Mouse (Mus musculus): ENCODE results near the gene Smc4. TPM values are rescaled to one million over a fixed set of nuclear protein-coding genes. Genes with fewer than 3 reads are reported as not detected.
"Not testable (repeated sequence)": the region's sequence is repeated elsewhere in the genome, so short reads cannot be mapped to it uniquely, and the experiment has no call there.

Gene Smc4
- polyA plus RNA-seq, 1 experiment = 284 TPM

DNA sequence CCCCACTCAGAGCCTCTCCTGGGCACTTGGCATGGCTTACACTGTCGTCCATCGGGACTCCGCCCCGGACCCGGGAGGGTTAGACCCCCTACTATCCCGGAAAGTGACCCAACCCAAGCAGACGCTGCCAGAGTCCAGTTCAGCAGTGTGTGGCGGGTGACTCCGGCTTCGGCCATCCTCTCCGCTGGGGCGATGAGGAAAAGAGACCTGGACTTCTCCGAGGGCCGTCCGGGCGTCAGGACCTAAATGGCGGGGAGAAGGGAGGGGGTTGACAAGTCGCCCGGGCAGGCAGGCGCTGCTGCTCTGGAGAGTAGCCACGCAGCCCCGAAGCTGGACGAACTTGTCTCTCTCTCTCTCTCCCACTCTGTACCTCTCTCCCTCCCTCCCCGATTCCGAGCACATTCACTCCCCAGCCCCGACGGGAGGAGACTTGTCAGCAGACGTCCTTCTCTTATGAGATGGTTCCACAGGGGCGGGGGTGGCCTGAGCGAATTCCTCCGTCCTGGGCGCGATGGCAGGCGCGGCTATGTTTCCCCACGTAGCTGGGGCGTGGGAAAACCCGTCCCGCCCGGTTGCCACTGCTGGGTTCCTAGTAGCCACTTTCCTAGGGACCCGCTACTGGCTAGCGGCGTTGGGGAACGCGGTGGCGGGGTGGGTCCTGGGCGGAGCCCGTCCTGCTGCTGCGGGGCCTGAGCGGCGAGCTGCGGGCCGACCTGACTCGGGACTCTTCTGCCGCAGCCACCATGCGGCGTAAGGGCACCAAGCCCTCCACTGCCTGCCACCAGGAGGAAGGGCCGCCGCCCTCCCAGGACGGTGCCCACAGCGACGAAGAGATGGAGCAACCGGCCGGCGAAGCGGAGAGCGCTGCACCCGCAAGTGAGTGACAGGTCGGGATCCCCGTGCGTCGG lies 1.1 kb downstream of the Smc4 start:
- peaks cover 15% of the 10 kb centered on the region for H3K36me3 ChIP-seq (ENCODE audit: control insufficient read depth, insufficient read depth, low read length, poor library complexity, severe bottlenecking)
- peak overlapping the region; percentile 72 for H3K27ac ChIP-seq (ENCODE audit: insufficient read depth, low read length)
- H3K4me1 ChIP-seq (ENCODE audit: control insufficient read depth, insufficient read depth, low read length) = peaks cover 1% of the 10 kb centered on the region
- TF ChIP-seq EP300 (IDR thresholded peaks at IDR 0.05; ENCODE audit: insufficient read depth, low read depth, low read length) (no peak), POLR2A (IDR thresholded peaks at IDR 0.05; ENCODE audit: insufficient read depth, low read length) (no peak), CTCF (IDR thresholded peaks at IDR 0.05; ENCODE audit: low read depth, low read length) (no peak)
- no peaks in the 10 kb centered on the region for H3K27me3 ChIP-seq (ENCODE audit: control insufficient read depth, insufficient read depth, low read length, poor library complexity, severe bottlenecking)
- H3K9ac ChIP-seq (ENCODE audit: low read depth, poor library complexity, severe bottlenecking) = peak overlapping the region; percentile 97
- no peaks in the 10 kb centered on the region for H3K9me3 ChIP-seq (replicated peaks; ENCODE audit: control insufficient read depth, insufficient read depth, low read length, poor library complexity, severe bottlenecking)
- peak overlapping the region; percentile 99 for H3K4me3 ChIP-seq (ENCODE audit: low read depth, low read length)

- TF ChIP-seq CTCF (IDR thresholded peaks at IDR 0.05; ENCODE audit: low read depth, low read length) (no peak), EP300 (IDR thresholded peaks at IDR 0.05; ENCODE audit: insufficient read depth, low read depth, low read length) (no peak), POLR2A (IDR thresholded peaks at IDR 0.05; ENCODE audit: insufficient read depth, low read length) (no peak)
- peak overlapping the region; percentile 99 for H3K4me3 ChIP-seq (ENCODE audit: low read depth, low read length)
- no peak overlapping the region for H3K27ac ChIP-seq (ENCODE audit: insufficient read depth, low read length)
- H3K27me3 ChIP-seq (ENCODE audit: control insufficient read depth, insufficient read depth, low read length, poor library complexity, severe bottlenecking) = no peaks in the 10 kb centered on the region
- no peaks in the 10 kb centered on the region for H3K9me3 ChIP-seq (replicated peaks; ENCODE audit: control insufficient read depth, insufficient read depth, low read length, poor library complexity, severe bottlenecking)
- H3K36me3 ChIP-seq (ENCODE audit: control insufficient read depth, insufficient read depth, low read length, poor library complexity, severe bottlenecking) = peaks cover 15% of the 10 kb centered on the region
- H3K9ac ChIP-seq (ENCODE audit: low read depth, poor library complexity, severe bottlenecking) = peak overlapping the region; percentile 97
- H3K4me1 ChIP-seq (ENCODE audit: control insufficient read depth, insufficient read depth, low read length) = peaks cover 1% of the 10 kb centered on the region
These were observed 1.8 kb downstream of the Smc4 start for GRCm38 (mm10) chr3:69006246-69006760.

DNA sequence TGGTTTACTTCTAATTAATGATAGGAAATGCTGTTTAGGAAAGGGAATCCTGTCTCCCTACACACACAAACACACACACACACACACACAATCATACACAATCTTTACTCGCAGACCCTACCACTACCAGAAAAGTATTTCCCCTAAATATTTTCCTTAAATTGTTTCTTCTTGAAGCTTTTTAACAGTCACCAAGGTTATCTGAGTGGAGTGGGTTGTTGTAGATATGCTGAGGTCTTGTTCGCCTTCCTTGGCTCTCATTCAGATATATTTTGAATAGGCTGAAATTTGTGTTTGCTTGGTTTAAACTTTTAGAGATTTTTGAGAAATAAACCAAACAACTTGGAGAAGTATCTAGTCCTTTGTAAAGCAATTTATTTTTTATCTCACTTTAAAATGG lies 4.3 kb downstream of the Smc4 start:
- no peaks in the 10 kb centered on the region for H3K9me3 ChIP-seq (replicated peaks; ENCODE audit: control insufficient read depth, insufficient read depth, low read length, poor library complexity, severe bottlenecking)
- H3K4me1 ChIP-seq (ENCODE audit: control insufficient read depth, insufficient read depth, low read length) = peaks cover 1% of the 10 kb centered on the region
- no peak overlapping the region for H3K27ac ChIP-seq (ENCODE audit: insufficient read depth, low read length)
- no peaks in the 10 kb centered on the region for H3K27me3 ChIP-seq (ENCODE audit: control insufficient read depth, insufficient read depth, low read length, poor library complexity, severe bottlenecking)
- H3K36me3 ChIP-seq (ENCODE audit: control insufficient read depth, insufficient read depth, low read length, poor library complexity, severe bottlenecking) = peaks cover 32% of the 10 kb centered on the region
- TF ChIP-seq EP300 (IDR thresholded peaks at IDR 0.05; ENCODE audit: insufficient read depth, low read depth, low read length) = no peak
- no peak for TF ChIP-seq CTCF (IDR thresholded peaks at IDR 0.05; ENCODE audit: low read depth, low read length)
- no peak for TF ChIP-seq POLR2A (IDR thresholded peaks at IDR 0.05; ENCODE audit: insufficient read depth, low read length)
- H3K9ac ChIP-seq (ENCODE audit: low read depth, poor library complexity, severe bottlenecking) = no peak overlapping the region
- H3K4me3 ChIP-seq (ENCODE audit: low read depth, low read length) = no peak overlapping the region

DNA sequence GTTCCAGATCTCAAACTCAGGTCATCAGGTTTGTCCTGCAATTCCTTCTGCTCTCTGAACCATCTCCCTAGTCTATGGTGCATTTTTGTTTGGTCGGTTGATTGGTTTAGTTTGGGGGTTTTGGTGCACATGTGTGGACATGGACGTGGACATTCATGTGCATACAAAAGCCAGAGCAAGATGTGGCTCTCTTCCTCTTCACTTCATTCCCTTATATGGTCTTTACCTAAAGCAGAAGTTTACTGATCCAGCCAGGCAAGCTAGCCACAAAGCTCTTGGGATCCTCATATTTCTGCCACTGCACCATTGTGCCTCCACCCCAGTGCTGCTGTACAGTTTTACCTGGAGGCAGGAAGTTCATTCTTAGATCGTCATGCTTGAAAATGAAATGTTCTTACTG lies 12.6 kb downstream of the Smc4 start:
- H3K27me3 ChIP-seq (ENCODE audit: control insufficient read depth, insufficient read depth, low read length, poor library complexity, severe bottlenecking) = no peaks in the 10 kb centered on the region
- no peak overlapping the region for H3K27ac ChIP-seq (ENCODE audit: insufficient read depth, low read length)
- H3K9me3 ChIP-seq (replicated peaks; ENCODE audit: control insufficient read depth, insufficient read depth, low read length, poor library complexity, severe bottlenecking) = no peaks in the 10 kb centered on the region
- no peaks in the 10 kb centered on the region for H3K4me1 ChIP-seq (ENCODE audit: control insufficient read depth, insufficient read depth, low read length)
- no peak overlapping the region for H3K9ac ChIP-seq (ENCODE audit: low read depth, poor library complexity, severe bottlenecking)
- peaks cover 62% of the 10 kb centered on the region for H3K36me3 ChIP-seq (ENCODE audit: control insufficient read depth, insufficient read depth, low read length, poor library complexity, severe bottlenecking)
- no peak overlapping the region for H3K4me3 ChIP-seq (ENCODE audit: low read depth, low read length)
- TF ChIP-seq POLR2A (IDR thresholded peaks at IDR 0.05; ENCODE audit: insufficient read depth, low read length) (no peak), CTCF (IDR thresholded peaks at IDR 0.05; ENCODE audit: low read depth, low read length) (no peak), EP300 (IDR thresholded peaks at IDR 0.05; ENCODE audit: insufficient read depth, low read depth, low read length) (no peak)

DNA sequence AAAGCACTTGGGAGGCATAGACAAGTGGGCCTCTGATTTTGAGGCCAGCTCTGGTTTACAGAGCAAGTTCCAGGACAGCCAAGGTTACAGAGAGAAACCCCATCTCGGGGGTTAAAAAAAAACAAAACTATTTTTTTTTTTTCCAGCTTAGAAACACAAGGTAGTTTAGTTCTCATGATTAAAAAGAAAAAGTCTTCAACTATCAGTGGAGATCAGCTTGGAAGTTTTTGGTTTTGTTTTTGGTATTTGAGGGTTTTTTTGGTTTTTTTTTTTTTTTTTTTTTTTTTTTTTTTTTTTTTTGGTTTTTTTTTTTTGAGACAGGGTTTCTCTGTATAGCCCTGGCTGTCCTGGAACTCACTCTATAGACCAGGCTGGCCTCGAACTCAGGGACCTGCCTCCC lies 14.1 kb downstream of the Smc4 start:
- not testable (repeated sequence) for H3K27ac ChIP-seq (ENCODE audit: insufficient read depth, low read length); H3K9me3 ChIP-seq (replicated peaks; ENCODE audit: control insufficient read depth, insufficient read depth, low read length, poor library complexity, severe bottlenecking); H3K4me3 ChIP-seq (ENCODE audit: low read depth, low read length); H3K4me1 ChIP-seq (ENCODE audit: control insufficient read depth, insufficient read depth, low read length); H3K9ac ChIP-seq (ENCODE audit: low read depth, poor library complexity, severe bottlenecking); H3K27me3 ChIP-seq (ENCODE audit: control insufficient read depth, insufficient read depth, low read length, poor library complexity, severe bottlenecking)
- H3K36me3 ChIP-seq (ENCODE audit: control insufficient read depth, insufficient read depth, low read length, poor library complexity, severe bottlenecking) = peaks cover 62% of the 10 kb centered on the region

- H3K4me3 ChIP-seq (ENCODE audit: low read depth, low read length) = no peak overlapping the region
- peaks cover 67% of the 10 kb centered on the region for H3K36me3 ChIP-seq (ENCODE audit: control insufficient read depth, insufficient read depth, low read length, poor library complexity, severe bottlenecking)
- H3K27ac ChIP-seq (ENCODE audit: insufficient read depth, low read length) = no peak overlapping the region
- TF ChIP-seq CTCF (IDR thresholded peaks at IDR 0.05; ENCODE audit: low read depth, low read length) = no peak
- no peak for TF ChIP-seq EP300 (IDR thresholded peaks at IDR 0.05; ENCODE audit: insufficient read depth, low read depth, low read length)
- TF ChIP-seq POLR2A (IDR thresholded peaks at IDR 0.05; ENCODE audit: insufficient read depth, low read length) = no peak
- H3K9me3 ChIP-seq (replicated peaks; ENCODE audit: control insufficient read depth, insufficient read depth, low read length, poor library complexity, severe bottlenecking) = no peaks in the 10 kb centered on the region
- H3K9ac ChIP-seq (ENCODE audit: low read depth, poor library complexity, severe bottlenecking) = no peak overlapping the region
- H3K4me1 ChIP-seq (ENCODE audit: control insufficient read depth, insufficient read depth, low read length) = no peaks in the 10 kb centered on the region
- H3K27me3 ChIP-seq (ENCODE audit: control insufficient read depth, insufficient read depth, low read length, poor library complexity, severe bottlenecking) = no peaks in the 10 kb centered on the region
These were observed 15.7 kb downstream of the Smc4 start for GRCm38 (mm10) chr3:69020285-69020684.

Measured in ES-Bruce4 (cell line).